Mouse (Mus musculus) liver, adult 2 months (tissue): Measurements from ENCODE around the gene Zfp618. TPM values are rescaled to one million over a fixed set of nuclear protein-coding genes. Genes with fewer than 3 reads are reported as not detected.

Experiments
- DNase-seq: peaks from one replicate; pipeline ENCODE4 v3.0.0-alpha.2; 2011; ENCODE audit warnings: low read depth, low spot score; ENCODE audit errors: extremely low read depth
- H3K27ac ChIP-seq: fragments of 200-500 bp; replicated peaks from 2 replicates; pipeline ENCODE4 v1.5.1; 2012; ENCODE audit warnings: low read depth, mild to moderate bottlenecking, control low read depth, inconsistent platforms, low read length; ENCODE audit not compliant: insufficient read depth
- H3K27me3 ChIP-seq: fragments of 200-500 bp; 2 replicates; pipeline ENCODE4 v1.6.1; 2012; ENCODE audit warnings: mild to moderate bottlenecking, moderate library complexity, low read length, inconsistent platforms; ENCODE audit not compliant: control insufficient read depth, insufficient read depth
- H3K36me3 ChIP-seq: fragments of 200-500 bp; 2 replicates; pipeline ENCODE4 v1.6.1; 2012; ENCODE audit warnings: low read length, inconsistent platforms; ENCODE audit not compliant: control insufficient read depth, insufficient read depth
- H3K4me1 ChIP-seq: fragments of 200-500 bp; 2 replicates; pipeline ENCODE4 v1.6.1; 2011; ENCODE audit warnings: low read length; ENCODE audit not compliant: control insufficient read depth, insufficient read depth
- H3K4me3 ChIP-seq: fragments of 200-500 bp; 2 replicates; pipeline ENCODE4 v1.5.1; 2011; ENCODE audit warnings: low read depth, mild to moderate bottlenecking, control low read depth, low read length, moderate library complexity; ENCODE audit not compliant: insufficient read depth
- H3K79me2 ChIP-seq: fragments of 200-500 bp; 2 replicates; pipeline ENCODE4 v1.6.1; 2012; ENCODE audit warnings: inconsistent platforms, mild to moderate bottlenecking, low read length, moderate library complexity; ENCODE audit not compliant: control insufficient read depth, insufficient read depth
- H3K9ac ChIP-seq: fragments of 200-500 bp; 2 replicates; pipeline ENCODE4 v1.6.1; 2012; ENCODE audit warnings: low read depth, mild to moderate bottlenecking, control low read depth, inconsistent platforms, low read length
- CTCF ChIP-seq: fragments of 200-500 bp; IDR thresholded peaks from 2 replicates; pipeline ENCODE4 v1.5.1; 2011; ENCODE audit warnings: low read depth, low read length, control low read depth
- POLR2A ChIP-seq: fragments of 200-500 bp; IDR thresholded peaks from 2 replicates; pipeline ENCODE4 v1.6.1; 2011; ENCODE audit warnings: low read length, control low read depth; ENCODE audit not compliant: insufficient read depth; ENCODE audit errors: extremely low read depth
- WGBS: fragments of 180-500 bp; shearing (Covaris S2); methylation state at CpG from one replicate; pipeline ENCODE4 v1.1.7; 2018; 5-methylcytosine and 5-hydroxymethylcytosine counted together
- polyA plus RNA-seq: library from polyadenylated mRNA; depleted of rRNA; stranded (reverse); fragments of >200 nt; gene quantifications from 2 replicates; pipeline ENCODE4 v1.2.3, GENCODE M21; 2012
- total RNA-seq: library from RNA; depleted of rRNA; stranded (reverse); fragments of >200 nt; gene quantifications from 2 replicates; pipeline ENCODE4 v1.2.3, GENCODE M21; 2014

The Zfp618 gene
- total and polyA plus RNA-seq, 2 experiments: 0.18 to 0.73 TPM

DNA sequence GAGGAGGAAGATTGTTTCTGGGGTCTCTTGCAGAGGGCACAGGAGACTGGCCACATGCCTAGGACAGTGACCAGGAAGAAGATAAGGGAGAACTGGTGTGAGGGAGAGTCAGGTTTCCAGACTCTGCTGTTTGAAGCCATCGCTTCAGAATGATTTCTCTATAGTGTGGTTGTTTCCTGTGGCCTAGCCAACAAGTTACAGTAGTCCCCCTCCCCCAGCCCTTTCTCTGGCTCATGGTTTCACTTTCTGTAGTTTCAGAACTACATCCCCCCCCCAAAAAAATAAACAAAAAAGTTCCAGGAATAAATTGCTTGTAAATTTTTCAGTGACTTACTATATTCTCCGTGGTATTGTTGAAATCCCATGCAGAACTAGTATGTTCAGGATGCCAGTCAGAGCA is 107.8 kb downstream of the Zfp618 start:
- H3K9ac ChIP-seq: no peak overlapping the region
- 0 out of 2 replicates have a peak, but pooled peaks cover 1% of the 10 kb centered on the region for H3K4me1 ChIP-seq
- WGBS: 79% methylated on average over 2 of the region's 2 CpGs
- no peak overlapping the region for H3K4me3 ChIP-seq
- no peaks in the 10 kb centered on the region for H3K36me3 ChIP-seq
- H3K27ac ChIP-seq: no peak overlapping the region
- no peak for TF ChIP-seq CTCF
- no peak for TF ChIP-seq POLR2A
- H3K27me3 ChIP-seq: no peaks in the 10 kb centered on the region
- no peaks in the 10 kb centered on the region for H3K79me2 ChIP-seq
- DNase-seq: no peak

DNA sequence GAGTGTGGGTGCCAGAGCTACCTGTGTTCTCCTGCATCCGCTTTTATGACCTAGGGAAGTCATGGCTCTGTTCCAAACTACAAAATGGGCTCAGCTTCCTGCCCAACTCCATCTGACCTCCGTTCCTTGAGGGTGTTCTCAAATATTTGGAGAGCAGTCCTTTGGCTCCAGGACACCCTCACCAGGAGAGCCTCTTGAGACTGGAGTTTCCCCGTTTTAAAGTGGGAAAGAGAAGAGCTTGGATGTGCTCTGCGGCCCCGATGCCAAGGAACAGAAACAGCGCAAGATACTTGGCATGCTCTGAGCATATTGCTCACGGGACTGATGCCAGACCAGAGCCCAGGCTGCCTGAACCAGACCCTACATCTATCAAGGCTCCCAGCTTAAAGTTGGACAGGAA is 113.8 kb downstream of the Zfp618 start:
- no peak overlapping the region for H3K27ac ChIP-seq
- TF ChIP-seq POLR2A: no peak
- no peak for TF ChIP-seq CTCF
- 16% methylated on average over 7 of the region's 7 CpGs for WGBS

DNA sequence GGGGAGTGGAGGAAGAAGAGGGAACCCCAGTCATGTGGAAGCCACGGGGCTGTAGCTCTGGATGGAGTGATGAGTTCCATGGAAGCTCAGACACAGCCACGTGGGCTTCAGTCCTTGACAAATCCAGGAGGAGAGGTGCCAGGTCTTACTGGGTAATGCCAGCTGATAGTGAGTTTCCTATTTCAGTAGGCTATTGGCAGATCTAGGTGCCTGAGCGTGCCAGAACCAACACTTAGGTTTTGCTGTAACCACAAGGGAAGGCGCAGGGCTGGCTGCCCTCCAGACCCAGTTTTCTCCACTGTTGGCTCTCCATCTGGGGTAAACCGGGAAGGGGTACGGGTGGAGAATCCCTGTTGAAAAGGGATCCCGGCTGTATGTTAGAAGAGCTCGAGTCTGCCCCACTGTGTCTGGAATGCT is 119.1 kb downstream of the Zfp618 start:
- TF ChIP-seq POLR2A: no peak
- no peak for TF ChIP-seq CTCF
- DNase-seq: peak; percentile 81
- WGBS: 32% methylated on average over 8 of the region's 8 CpGs
- Histone ChIP-seq H3K27me3 (no peaks in the 10 kb centered on the region), H3K4me1 (no peaks in the 10 kb centered on the region), H3K79me2 (no peaks in the 10 kb centered on the region), H3K9ac (no peak overlapping the region), H3K4me3 (no peak overlapping the region), H3K36me3 (no peaks in the 10 kb centered on the region), H3K27ac (no peak overlapping the region)

More for the DNA sequence above, 113.8 kb downstream of the Zfp618 start:
- Histone ChIP-seq H3K9ac (no peak overlapping the region), H3K27me3 (no peaks in the 10 kb centered on the region), H3K4me1 (peaks cover 10% of the 10 kb centered on the region; the same call in 1 of the 2 replicates), H3K4me3 (no peak overlapping the region), H3K36me3 (no peaks in the 10 kb centered on the region), H3K79me2 (no peaks in the 10 kb centered on the region)
- peak; percentile 29 for DNase-seq

DNA sequence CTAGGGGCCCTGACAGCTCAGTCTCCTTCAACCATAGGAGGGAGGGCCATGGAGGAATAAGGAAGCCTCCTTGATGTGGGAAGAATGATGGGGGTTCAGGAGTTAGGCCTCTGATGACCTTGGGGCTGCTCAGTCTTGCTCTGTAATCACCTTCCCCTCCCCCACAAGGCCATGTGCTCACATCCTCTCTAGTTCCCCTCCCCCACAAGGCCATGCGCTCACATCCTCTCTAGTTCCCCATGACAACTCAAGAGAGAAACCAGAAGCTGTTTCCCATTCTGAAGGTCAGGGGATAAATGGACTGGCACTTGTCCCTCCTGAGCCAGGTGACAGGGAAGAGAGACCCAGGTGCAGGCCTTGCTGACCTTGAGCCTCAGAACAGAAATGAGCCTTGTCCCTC is 124.1 kb downstream of the Zfp618 start:
- 86% methylated on average over 1 of the region's 1 CpGs for WGBS
- TF ChIP-seq POLR2A: no peak
- TF ChIP-seq CTCF: no peak
- no peaks in the 10 kb centered on the region for H3K79me2 ChIP-seq
- H3K9ac ChIP-seq: no peak overlapping the region
- DNase-seq: peak; percentile 16
- no peak overlapping the region for H3K27ac ChIP-seq
- H3K4me1 ChIP-seq: no peaks in the 10 kb centered on the region
- H3K4me3 ChIP-seq: no peak overlapping the region
- no peaks in the 10 kb centered on the region for H3K36me3 ChIP-seq
- no peaks in the 10 kb centered on the region for H3K27me3 ChIP-seq

DNA sequence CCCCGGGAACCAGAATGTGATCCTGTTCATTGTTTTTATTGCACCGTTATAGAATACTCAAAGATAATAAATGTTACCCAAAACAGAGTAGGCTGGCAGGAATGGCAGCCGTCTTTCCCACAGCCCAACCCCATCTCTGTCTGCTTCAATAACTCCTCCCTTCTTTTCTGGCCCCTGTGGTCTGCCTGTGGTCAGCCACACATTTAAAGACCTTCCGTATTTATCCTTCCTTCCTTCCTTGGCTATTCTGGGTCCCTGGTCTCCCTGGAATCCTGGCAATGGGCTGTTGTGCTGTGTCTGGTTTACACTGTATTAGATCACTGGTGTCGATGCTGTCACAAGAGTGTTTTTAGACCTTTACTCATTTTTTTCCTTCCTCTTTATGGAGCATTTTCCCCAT is 125.8 kb downstream of the Zfp618 start:
- Histone ChIP-seq H3K4me3 (no peak overlapping the region), H3K4me1 (no peaks in the 10 kb centered on the region), H3K79me2 (no peaks in the 10 kb centered on the region), H3K27me3 (no peaks in the 10 kb centered on the region), H3K9ac (no peak overlapping the region), H3K27ac (no peak overlapping the region), H3K36me3 (no peaks in the 10 kb centered on the region)
- TF ChIP-seq CTCF (no peak), POLR2A (no peak)
- no peak for DNase-seq
- WGBS: 82% methylated on average over 5 of the region's 5 CpGs

DNA sequence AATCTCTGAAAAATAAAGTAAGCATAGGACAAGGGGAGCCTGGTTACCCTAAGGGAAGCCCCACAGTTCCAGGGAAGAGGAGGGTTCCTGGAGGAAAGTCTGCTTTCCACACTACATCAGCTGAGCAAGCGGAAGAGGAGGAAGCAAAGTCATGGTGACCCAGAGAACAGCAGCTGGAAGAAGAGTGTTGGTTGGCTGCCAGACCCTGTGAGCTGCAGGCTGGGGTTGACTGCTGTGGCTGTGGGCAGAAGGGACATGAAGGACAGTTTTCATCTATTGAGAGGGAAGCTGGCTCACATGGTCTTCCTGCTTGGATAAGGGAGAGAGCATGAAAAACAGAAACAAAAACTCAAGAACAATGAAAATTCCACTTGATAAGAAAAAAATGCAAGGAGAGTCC is 132.2 kb downstream of the Zfp618 start:
- Histone ChIP-seq H3K36me3 (no peaks in the 10 kb centered on the region), H3K27ac (no peak overlapping the region), H3K9ac (no peak overlapping the region), H3K4me1 (no peaks in the 10 kb centered on the region), H3K79me2 (no peaks in the 10 kb centered on the region), H3K27me3 (no peaks in the 10 kb centered on the region), H3K4me3 (no peak overlapping the region)
- TF ChIP-seq POLR2A (no peak), CTCF (no peak)
- DNase-seq: peak; percentile 12
- WGBS: 72% methylated on average over 1 of the region's 1 CpGs
